Mouse (Mus musculus): ENCODE measurements around the gene Ube2l6.

Ube2l6 gene

DNA sequence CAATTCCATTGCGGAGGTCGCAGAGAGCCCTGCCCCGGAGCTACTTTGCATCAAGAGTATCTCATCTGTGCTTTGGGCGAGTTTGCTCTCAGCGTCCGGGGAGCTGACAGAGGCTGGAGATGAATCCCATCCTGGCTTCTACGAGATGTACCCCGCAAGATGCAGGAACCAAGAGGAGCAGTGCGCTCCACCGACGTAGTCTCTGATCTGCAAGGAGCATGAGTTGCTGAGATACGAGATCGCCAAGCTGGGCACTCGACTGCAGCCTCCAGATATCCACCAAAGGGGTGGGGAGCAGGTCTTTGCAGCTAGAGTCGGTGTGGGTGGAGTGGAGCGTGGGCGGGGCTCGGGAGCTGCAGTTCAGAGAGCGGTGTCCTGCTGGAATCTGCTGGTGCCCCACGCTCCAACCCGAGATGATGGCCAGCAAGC, at the start of gene Ube2l6:
Gene Ube2l6 (plus strand): TSS at position 336 of the 429 bp plus-strand sequence.
- DNase-seq (ENCODE audit: low spot score in 2 of 2): peak in 1 of 2 experiments; percentile 54

DNA sequence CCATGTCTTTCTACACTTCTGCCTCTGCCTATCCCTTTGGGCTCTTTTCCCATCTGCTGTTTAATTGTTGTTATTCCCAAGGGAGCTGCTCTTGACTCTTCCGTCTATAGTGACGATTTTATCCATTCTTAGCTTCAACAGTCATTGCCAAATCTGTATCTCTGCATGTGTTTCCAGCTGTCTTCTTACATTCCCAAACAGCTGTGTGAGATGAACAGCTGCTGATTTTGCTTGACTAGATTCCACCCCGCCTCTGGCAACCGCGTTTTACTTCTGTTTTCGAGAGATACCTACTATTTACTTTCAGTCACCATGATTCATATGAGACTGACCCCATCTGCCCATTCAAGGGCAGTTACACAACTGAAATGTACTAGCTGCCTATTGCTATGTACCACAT, 48.5 kb upstream of the Ube2l6 start:
- DNase-seq (ENCODE audit: low spot score in 2 of 2): no peak

DNA sequence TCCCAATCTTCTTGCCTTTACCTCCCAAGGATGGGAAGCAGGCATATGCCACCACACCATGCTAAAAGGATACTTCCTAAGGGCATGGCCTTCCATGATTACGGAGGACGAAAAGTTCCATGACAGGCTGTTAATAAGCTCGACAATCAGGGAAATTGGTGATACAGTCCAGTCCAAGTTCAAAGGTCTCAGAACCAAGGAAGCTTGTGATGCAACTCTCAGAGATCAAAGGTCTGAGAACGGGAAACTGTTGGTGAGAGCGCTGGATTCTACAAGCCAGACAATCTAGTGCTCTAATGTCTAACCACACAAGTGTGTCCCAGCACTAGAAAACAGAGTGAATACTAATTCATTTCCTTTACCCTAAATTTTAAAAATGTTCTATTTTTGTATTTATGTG, 42.4 kb upstream of the Ube2l6 start:
- no peak for DNase-seq (ENCODE audit: low spot score in 2 of 2)

DNA sequence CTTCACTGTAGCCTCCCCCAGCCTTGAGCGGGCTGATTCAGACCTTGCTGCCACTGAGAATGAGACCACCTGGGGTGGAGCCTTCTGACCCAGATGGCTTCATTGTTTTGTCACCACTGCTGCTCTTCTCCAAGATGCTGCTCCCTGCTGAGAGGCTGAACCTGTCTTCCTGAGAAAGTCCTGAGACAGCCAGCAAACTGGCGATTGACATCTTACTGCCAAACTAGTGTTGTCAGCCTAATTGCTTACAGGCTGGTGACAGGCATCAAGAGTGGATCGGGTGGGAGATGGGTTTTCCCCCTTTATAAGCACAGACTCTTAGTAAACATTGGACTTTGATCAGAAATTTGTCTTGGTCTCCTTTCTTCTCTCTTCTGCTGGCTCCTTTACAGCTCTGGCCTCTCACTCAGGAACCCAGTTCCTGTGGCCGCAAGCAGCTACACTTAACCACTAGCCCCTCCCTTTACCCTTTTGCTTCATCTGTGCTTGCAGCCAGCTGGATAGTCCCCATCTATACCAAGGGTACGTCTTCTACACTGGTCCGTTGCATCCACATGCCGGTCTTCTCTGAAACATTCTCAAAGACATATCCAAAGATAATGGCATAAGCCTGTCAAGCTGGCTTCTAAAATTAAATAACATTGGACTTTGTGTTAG, 41.5 kb upstream of the Ube2l6 start:
- no peak for DNase-seq (ENCODE audit: low spot score in 2 of 2)

DNA sequence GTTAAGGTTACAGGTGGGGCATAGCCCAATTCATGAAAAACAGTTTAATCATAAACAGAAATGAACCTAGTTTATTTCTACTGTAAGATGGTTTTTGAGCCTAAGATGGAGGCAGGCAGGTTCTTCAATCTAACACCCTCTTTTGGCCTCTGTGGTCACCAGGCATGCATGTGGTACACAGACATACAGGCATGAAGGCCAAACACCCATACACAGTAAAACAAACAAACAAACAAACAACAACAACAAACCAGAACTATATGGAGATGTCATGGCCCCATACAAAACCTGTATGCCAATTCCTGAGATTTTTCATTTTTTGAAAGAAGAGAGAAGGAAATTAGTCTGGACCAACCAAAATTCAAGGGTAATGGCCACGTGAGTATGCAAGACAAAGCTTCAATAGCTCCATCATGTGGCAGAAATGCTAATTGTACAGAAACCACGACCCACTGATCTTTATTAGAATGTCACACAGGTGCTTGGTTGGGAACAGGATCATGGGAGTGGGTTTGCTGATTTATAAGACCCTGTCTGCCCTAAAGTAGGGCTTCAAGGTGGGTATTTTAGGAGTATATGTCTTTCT, 40.0 kb upstream of the Ube2l6 start:
- peak in 1 of 2 experiments; percentile 43 for DNase-seq (ENCODE audit: low spot score in 2 of 2)

DNA sequence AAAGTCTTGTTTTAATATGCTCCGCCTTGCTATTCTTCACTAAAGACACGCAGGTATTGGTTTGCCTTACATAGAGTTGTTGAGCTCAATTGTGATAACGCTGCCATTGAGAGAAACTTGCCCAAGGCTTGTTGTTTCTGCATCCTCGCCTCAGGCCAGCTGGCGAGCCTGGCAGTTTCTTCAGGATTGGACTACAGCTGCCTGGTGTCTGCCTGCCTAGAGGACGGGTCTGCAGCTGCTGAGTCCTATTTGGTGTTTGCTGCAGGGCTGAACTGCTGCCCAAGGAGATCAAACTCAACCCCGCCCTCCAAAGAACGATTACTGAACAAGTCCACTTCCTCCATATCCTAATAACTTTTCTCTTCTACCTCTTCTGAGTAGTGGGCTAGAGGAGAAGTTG, 37.9 kb upstream of the Ube2l6 start:
- no peak for DNase-seq (ENCODE audit: low spot score in 2 of 2)

DNA sequence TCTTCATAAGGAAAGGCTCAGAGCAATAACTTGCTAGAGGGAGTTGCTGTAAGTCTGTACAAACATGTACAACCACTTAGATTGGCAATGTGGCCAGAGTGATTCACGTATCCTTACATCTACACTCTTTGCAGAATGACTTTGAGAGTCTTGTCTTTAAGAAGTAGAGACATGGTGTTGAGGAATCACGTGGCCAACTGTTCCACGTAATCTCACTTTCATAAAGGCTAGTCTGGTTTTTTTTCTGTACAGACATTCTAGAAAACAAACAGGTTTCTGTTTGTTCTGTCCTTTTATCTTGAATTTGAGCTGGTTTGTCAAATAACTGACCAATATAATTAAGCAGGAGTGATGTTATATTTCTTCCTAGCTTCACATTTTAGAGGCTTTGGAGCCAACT, 37.3 kb upstream of the Ube2l6 start:
- no peak for DNase-seq (ENCODE audit: low spot score in 2 of 2)

DNA sequence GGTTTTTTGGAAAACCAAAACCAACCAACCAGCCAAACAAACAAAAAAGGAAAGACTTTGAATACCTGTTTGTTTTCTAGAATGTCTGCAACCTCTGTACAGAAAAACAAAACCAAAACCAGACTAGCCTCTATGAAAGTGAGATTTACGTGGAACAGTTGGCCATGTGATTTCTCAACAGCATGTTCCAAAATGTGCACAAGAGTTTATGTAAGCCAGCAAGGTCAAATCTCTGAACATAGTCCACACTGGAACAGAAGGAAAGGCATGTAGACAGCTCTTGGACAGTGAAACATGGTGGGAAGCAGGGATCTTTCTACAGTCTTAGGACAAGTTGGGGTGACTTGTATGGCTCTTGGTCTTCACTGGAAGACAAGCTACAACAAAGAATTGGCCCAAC, 36.8 kb upstream of the Ube2l6 start:
- no peak for DNase-seq (ENCODE audit: low spot score in 2 of 2)

DNA sequence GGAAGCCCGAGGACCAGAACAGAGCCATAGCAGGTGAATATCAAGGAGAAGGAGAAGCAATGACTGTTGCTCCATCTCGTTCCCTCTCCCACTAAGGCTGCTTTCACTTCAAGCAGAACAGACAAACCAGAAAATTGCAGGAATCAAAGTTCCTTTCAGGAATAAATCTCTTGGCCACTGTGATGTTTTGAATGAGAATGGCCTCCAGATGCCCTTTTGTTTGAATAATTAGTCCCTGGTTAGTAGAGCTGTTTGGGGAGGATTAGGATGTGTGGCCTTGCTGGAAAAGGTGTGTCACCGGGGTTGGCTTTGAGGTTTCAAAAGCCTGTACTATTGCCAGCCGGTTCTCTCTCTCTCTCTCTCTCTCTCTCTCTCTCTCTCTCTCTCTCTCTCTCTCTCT, 36.3 kb upstream of the Ube2l6 start:
- no peak for DNase-seq (ENCODE audit: low spot score in 2 of 2)

DNA sequence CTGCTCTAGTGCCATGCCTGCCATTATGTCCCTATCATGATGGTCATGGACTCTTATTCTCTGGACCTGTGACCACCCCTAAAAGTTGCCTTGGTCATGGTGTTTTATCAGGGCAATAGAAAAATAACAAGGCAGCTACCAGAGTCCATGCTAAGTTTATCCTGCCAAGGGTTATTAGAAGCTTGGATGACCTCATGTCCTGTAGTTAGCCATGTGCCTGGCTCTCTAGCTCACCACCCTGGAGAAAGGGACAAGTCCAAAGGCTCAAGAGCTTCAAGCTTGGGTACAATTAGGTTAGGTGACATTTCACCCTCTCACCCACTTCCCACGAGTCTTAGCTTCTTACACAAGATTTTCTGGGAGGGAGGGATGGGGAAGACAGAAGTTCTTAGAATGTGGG, 35.8 kb upstream of the Ube2l6 start:
- DNase-seq (ENCODE audit: low spot score in 2 of 2): no peak

DNA sequence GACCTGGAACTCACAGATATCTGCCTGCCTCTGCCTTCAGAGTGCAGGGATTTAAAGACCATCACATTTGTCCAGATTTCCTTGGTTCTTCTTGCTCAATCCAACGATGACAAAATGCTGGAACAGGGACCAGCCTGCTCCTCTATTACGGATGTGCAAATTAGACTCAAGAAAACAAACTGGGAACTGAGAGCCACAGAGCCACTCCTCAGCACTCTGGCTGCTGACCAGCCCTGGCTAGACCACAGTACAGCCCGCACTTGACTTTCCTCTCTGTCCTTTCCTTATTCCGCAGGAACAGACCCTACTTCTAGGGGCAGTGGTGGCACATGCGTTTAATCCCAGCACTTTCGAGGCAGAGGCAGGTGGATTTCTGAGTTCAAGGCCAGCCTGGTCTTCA, 28.1 kb upstream of the Ube2l6 start:
- no peak for DNase-seq (ENCODE audit: low spot score in 2 of 2)

DNA sequence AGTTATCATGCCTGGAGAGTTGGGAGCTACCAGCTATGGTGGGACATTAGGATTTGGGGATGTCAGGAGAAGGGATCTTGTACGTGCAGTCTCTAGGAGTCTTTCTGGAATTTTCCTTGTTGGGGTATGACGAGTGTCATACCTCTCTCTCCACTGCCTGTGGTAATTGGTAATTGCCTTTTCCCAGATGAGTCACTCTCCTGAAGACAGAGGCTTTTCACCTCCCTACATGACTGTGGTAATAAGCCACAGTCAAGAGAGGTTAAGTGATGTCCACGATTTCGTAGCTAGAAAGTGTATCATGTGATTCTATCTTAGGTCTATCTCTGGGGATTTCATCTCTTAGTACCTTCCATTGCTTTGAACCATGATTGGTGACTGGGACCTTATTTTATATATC, 26.2 kb upstream of the Ube2l6 start:
- no peak for DNase-seq (ENCODE audit: low spot score in 2 of 2)

DNA sequence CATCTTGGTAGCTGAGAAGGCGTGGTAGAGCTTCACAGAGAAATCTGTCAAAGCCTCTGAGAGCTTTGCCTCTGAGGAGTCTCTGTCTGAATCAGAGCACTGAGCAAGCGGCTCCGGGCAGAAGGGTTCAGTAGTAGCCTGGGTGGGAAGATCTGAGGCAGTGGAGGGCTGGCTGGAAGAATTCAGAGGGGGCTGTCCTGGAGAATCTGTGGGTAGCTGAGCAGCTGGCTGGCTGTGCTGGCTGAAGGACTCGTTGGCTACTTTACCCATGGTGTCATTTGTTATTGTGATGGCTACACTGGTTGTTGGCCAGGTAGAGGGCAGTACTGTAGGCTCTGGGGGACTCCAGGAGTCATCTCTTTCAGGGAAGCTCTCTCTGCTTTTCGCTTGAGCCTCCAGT, 25.4 kb upstream of the Ube2l6 start:
- no peak for DNase-seq (ENCODE audit: low spot score in 2 of 2)

DNA sequence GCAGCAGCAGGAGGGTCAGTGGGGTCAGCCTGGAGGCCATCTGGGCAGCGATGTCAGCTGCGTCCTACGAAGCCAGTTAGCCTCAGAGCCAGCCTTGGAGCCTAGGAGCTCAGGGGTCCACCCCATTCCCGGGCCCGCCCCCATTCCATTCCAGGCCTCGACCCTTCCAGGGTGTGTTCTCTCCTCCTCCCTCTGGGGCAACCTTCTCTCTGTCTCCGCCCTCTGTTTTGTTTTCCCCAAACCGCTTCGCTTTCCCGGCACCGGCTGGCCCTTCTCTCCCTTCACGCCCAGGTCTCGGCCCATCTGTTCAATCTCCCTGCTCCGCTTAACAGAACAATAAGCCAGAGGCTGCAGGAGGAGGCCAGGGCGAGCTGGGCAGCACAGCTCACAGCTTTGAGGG, 23.9 kb upstream of the Ube2l6 start:
- DNase-seq (ENCODE audit: low spot score in 2 of 2): peak in 1 of 2 experiments; percentile 60

DNA sequence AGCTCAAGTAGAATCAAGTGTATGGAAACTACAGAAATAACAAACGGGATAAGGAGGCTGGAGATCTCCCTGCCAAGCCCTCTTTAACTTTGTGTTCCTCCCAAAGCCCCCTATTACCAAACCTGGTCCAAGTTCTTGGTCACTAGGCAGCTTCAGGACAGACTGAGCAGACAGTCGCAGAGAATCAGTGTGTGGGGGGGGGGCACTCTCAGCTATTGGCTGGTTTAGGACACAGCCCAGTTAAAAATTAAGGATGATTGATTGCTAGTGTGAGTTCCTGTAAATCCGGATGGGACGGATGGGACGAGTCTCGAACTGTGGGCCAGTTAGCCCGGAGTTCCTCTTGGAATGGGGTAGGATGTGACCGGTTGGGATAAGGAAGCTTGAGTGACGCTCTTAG, 23.4 kb upstream of the Ube2l6 start, which contains the start of gene Serping1:
Gene Serping1 (minus strand): TSS at position 204 of the 400 bp plus-strand sequence.
- DNase-seq (ENCODE audit: low spot score in 2 of 2): no peak

DNA sequence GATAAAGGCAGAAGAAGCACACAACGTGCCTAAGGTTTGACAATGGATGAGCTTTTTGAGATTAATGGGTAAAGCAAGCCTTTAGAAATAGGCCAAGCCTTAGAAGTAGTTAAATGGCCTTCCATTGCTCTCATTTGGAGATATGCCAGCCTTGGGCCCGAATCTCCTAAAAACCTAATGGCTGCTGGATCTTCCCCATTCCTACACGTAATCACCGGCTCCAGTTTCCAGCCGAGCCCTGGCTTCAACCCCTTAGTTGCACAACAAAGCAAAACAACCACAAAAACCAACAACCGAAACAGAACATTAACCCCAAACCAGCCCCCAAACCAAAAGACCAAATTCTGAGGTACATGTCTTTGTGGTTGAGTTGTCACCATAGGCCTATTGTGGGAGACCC, 23.0 kb upstream of the Ube2l6 start:
- no peak for DNase-seq (ENCODE audit: low spot score in 2 of 2)

DNA sequence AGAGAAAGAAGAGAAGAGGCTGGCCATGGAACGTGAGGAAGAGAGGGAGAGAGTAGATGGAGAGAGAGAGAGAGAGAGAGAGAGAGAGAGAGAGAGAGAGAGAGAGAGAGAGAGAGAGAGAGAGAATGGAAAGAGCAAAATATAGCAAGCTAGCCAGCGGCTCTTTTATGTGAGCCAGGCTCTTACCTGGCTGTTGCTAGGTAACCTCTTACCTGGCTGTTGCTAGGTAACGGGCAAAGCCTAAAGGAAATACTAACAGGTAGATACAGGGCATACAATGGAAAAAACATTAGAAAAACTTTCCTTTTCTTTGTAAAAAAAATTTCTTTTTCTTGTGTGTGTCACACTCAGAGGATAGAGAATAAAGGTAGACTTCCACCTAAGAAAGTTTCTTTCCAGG, 20.9 kb upstream of the Ube2l6 start:
- DNase-seq (ENCODE audit: low spot score in 2 of 2): no peak

DNA sequence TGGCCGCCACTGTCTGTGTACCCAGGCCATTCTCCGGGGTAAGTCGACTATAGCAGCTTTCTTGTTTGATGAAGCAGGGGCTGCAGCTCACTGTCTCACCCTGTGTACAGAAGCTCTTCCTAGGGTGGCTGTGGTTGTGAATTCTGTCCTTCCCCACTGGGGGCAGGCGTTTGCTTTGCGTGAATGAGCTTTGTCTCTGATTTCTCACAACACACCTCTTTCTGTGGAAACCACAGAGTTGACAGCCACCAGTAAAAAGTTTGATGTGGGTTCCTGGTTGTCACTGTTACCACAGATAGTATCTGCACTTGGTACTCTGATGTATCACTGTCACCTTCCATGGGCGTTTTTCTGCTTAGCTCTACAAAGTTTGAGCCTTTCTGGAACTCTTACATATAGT, 19.4 kb upstream of the Ube2l6 start:
- DNase-seq (ENCODE audit: low spot score in 2 of 2): no peak

DNA sequence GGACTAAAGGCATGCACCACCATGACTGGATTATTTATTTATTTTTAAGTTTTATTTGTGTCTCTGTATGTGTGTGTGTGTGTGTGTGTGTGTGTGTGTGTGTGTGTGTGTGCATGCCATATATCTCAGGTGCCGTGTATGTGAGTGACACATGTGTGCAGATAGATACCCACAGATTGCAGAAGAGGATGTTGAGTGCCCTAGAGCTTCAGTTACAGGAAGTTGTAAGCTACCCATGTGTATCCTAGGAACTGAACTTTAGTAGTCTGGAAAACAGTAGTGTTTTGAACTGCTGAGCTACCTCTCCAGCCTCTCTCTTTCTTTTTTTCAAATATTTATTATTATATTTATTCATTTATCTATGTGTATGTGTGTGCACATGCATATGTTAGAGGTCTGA, 15.3 kb upstream of the Ube2l6 start:
- DNase-seq (ENCODE audit: low spot score in 2 of 2): no peak

DNA sequence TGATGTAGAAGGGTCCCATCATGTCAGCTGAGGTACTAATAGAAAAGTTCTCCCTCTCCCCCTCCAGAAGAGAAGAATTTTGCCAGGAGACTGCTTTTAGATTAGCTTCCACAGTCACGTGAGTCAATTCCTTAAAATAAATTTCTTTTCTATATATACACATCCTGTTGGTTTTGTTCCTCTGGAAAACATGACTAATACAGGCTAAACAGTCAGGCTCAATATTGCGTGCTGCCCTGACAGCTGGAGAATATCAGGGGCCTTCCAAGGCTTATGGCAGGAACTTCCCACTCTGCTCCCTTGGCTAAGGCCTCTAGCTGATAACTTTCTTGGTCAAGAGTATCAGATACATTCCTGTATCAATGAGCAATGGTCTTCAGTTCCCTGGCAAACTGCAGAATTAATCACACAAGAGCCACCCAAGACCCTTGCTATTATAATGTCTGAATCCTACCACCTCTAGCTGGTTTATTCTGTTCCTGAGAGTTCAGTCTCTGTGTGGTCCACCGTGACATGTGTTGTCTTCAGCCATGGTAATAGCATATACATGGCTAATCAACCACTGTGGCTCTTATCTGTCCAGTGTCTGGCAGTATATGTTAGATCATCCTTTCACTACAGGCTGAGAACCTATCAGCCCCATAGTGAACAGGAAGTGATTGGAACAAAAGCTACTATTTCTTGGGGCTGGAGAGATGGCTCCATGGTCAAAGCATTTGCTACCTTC, 14.6 kb upstream of the Ube2l6 start:
- DNase-seq (ENCODE audit: low spot score in 2 of 2): no peak

DNA sequence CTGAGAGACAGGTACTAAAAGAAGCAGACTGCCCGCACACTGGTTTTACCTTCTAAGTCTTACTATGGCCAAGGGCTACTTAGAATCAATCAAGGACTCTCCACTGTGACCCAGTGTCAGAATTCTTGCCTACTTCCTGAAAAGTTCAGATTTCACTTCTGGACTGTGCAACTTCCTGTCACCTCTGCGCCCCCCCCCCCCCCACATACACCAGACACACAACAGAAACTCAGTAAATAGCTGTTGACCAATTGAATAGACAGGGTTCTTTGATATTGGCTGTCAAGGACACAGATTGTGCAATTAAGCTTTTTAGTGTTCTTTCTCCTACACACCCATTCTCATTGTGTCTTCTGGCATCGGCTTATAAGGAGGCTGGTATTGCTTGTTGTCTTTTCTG, 10.3 kb upstream of the Ube2l6 start:
- DNase-seq (ENCODE audit: low spot score in 2 of 2): no peak

DNA sequence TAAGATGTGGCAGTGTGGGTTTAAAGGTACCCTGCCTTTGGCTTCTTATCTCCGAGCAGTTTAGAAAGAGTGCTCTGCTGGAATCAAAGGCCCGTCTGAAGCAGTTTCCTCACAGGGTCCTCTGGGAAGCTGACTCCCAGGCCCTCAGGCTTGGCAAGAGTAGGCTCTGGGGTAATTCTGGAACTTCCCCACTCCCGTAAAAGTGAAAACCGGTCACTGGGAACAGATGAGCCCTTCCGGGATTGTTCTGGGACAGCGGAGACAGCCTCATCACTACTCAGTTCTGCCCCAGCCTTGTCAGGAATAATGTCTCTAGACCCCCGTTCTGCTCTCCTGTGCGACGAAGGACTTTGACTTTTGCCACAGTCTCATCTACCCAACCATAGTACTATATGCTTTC, 8.2 kb upstream of the Ube2l6 start:
- no peak for DNase-seq (ENCODE audit: low spot score in 2 of 2)

DNA sequence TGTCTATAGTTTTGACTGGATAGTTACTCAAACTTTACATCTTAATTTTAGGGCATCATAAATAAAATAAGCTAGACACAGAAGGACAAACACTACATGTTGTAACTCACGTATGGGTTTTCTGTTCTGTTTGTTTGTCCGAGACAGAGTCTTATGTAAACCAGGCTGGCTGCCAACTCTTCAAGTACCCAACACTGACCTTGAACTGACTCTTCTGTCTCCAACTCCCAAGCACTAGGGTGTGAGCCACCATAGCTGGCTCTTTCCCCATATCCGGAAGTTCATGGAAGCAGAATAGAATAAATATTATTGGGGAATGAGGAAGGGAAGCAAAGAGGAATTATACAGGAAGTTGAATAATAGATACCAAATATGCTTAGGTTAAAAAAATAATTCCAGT, 6.1 kb upstream of the Ube2l6 start:
- no peak for DNase-seq (ENCODE audit: low spot score in 2 of 2)

All from cerebellum, postnatal 4 days (tissue).